Mouse (Mus musculus) adrenal gland (tissue): ENCODE results near the gene Ctdsp1.

ENCODE experiments used
- intact Hi-C: fragments of 180-260 bp; cut with DNase I; formaldehyde crosslinking; loops from one replicate; pipeline ENCODE4 v1.15.1; 2025
- long read RNA-seq, 2 experiments: library from polyadenylated mRNA; unstranded; transcript quantifications; one replicate each; pipeline ENCODE4 v2.0.0; 2020; ENCODE audit warnings: borderline replicate concordance in 1 of 2; ENCODE audit not compliant: insufficient replicate concordance in 1 of 2

The Ctdsp1 gene
- long read RNA-seq, experiment 1, transcript Ctdsp1-201 (7 exons, 2,876 nt) = major isoform, 6 of 21 reads
- long read RNA-seq, experiment 1, partial matches to known transcripts = 13 of 21 reads
- long read RNA-seq, experiment 1, other reads (novel, unspliced or antisense) = 2 of 21 reads
- long read RNA-seq, experiment 2, transcript Ctdsp1-201 (7 exons, 2,876 nt) = major isoform, 5 of 25 reads
- long read RNA-seq, experiment 2, partial matches to known transcripts = 0 of 25 reads
- long read RNA-seq, experiment 2, other reads (novel, unspliced or antisense) = 20 of 25 reads

- intact Hi-C loops = no loop called here
Measured at GRCm38 (mm10) chr1:74390924-74391748, at the start of gene Ctdsp1. Ctdsp1 (plus strand) TSS chr1:74391509.

GRCm38 (mm10) chr1:74341898-74342297 lies 49.4 kb upstream of the Ctdsp1 start:
- intact Hi-C loops = no loop called here

GRCm38 (mm10) chr1:74342308-74342707 lies 49.0 kb upstream of the Ctdsp1 start:
- intact Hi-C loops = no loop called here

DNA sequence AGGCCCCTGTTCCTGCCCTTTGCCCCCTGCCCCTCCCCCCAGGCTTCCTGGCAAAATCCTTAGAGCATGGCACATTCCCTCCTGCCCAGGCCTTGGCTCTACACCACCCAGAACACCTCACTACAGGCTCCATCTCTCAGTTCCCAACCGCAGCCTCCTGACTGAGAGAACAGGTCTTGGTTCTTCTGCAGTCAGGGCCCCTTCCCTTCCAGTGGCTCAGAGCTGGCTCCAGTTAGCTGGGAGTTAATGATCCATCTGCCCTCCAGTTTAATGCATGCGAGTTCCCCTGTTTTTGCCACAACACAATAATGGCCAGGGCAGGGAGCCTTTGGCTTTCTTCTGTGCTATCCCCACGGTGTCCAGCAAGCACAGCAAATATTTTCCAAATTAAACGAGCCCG lies 48.1 kb upstream of the Ctdsp1 start:
- intact Hi-C loops = no loop called here

GRCm38 (mm10) chr1:74344163-74344916 lies 47.0 kb upstream of the Ctdsp1 start:
- intact Hi-C loops = no loop called here

DNA sequence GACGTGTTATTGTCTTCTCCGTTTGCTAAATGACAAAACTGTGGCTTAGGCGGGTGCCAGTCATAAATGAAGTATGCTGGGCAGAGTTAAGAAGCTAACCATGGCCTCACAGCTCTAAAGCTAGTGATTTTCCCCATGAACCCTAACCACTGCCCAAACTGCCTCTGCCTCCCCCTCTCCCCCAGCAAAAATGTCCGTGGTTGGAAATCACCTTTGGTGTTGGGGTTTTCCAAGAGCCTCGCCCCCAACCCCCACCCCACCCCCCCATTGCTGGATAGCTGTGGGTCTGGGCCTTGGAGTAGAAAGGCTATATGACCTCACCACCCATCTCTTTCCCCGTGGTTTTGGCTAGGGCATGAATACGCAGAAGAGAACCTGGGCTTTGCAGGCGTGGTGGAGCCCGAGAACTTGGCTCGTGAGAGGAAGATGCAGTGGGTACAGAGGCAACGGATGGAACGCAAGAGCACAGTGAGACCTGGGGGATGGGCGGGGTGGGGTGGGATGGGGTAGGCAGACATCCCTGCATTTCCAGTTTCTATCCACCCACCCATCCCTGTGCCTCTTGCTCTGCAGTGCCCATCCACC lies 40.0 kb upstream of the Ctdsp1 start:
- intact Hi-C loops = no loop called here

- intact Hi-C loops = no loop called here
Measured at GRCm38 (mm10) chr1:74352532-74353096, 38.7 kb upstream of the Ctdsp1 start.

DNA sequence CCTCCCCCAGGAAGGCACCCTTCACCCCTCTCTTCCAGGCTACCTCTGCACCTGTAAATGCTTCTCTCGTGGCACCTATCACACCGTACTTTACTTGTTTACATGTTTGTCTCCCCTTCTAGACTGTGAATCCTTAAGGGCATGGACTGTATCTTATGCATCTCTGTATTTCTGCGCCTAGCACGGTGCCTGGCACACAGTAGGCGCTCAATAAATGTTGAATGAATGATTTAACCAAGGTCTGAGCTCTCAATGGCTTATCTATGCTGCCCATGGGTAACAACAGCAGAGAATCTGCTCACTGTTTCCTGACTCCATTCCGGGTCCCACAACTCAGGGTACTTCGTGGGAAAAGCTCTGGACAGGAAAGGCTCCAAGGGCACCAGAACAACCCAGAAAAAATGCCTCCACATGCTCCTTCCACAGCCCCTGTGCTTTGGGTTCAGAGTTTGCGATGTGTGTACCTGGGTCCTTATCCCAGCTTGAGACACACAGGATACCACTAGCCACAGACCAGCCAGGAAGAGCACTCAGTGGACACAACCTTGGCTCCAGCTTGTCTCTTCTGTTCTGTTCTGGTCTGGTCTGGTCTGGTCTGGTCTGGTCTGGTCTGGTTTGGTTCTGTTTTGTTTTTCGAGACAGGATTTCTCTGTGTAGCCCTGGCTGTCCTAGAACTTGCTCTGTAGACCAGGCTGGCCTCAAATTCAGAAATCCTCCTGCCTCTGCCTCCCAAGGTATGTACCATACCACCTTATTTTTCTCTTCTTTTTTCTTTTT lies 37.7 kb upstream of the Ctdsp1 start:
- intact Hi-C loops = no loop called here

GRCm38 (mm10) chr1:74357531-74357930 lies 33.8 kb upstream of the Ctdsp1 start:
- intact Hi-C loops = no loop called here

DNA sequence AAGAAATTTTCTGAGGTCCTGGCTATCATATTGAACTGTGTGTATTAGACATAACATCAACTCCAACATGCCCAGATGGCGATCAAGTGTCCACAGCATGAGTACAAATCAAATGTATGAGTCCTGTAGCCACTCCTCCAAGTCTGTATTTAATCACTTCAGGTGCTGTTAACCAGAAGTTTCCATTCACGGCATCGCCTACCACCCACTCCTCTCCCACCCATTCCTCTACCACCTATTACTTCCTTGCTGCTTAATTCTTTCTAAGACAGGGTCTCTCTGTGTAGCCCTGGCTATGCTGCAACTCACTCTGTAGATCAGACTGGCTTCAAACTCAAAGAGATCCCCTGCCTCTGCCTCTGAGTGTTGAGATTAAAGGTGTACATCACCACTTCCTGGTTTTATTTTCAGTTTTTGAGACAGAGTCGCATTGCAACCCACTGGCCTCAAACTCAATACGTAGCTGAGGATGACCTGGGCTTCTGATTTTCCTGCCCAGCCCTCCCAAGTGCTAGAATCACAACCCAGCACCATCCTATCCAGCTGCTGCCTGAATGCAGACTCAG lies 31.3 kb upstream of the Ctdsp1 start:
- intact Hi-C loops = loop anchor here (5.0 kb wide), 1 partner anchor 153 kb away; no protein-coding TSS in a partner anchor

DNA sequence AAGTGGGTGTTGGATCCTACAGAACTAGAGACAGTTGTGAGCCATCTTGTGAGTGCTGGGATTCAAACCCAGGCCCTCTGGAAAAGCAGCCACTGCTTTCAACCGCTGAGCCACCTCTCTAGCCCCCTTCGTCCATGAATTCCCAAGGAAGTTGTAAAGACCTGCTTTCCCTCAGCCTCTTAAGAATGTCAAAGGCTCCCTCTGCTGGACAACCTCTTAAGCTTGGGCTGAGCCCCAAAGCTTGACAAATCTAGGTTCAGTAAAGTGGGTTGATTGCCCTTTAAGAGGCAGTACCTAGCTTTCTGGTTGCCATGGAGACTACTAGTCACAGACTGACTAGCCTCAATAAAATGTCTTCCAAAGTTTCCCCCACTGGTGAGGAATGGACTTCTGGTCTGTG lies 29.5 kb upstream of the Ctdsp1 start, which contains the start of gene Catip:
Gene Catip, plus strand, starts transcription at position 297 of the 400 bp plus-strand sequence.
- intact Hi-C loops = loop anchor here (1.0 to 5.0 kb wide), 2 partner anchors 49 to 155 kb away; no protein-coding TSS in a partner anchor

- intact Hi-C loops = loop anchor here (1.0 to 5.0 kb wide), 2 partner anchors 49 to 155 kb away; no protein-coding TSS in a partner anchor
Measured at GRCm38 (mm10) chr1:74362325-74363229, 28.7 kb upstream of the Ctdsp1 start.

GRCm38 (mm10) chr1:74363437-74363836 lies 27.9 kb upstream of the Ctdsp1 start:
- intact Hi-C loops = loop anchor here (5.0 kb wide), 1 partner anchor 156 kb away; no protein-coding TSS in a partner anchor

DNA sequence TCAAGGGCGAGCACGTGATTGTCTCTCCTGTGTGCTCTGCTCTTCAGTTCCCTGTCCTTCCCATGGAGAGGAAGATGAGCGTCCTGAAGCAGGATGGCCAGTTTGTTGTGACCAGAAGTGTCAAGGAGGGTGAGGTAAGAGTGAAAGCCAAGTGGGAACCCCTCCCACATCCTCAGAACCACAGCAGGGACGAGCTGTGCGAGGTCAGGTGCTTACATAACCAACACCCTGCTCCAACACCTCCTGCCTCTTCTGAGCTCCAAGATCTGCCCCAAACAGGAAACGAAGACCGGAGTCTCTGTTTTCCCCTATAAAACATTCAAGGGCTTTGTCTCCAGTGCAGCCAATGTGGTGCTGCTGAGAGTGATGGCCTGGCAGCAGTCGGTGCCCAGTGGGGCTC lies 27.0 kb upstream of the Ctdsp1 start:
- intact Hi-C loops = loop anchor here (5.0 kb wide), 1 partner anchor 157 kb away; no protein-coding TSS in a partner anchor

- intact Hi-C loops = no loop called here
Measured at GRCm38 (mm10) chr1:74367886-74368645, 23.2 kb upstream of the Ctdsp1 start.

DNA sequence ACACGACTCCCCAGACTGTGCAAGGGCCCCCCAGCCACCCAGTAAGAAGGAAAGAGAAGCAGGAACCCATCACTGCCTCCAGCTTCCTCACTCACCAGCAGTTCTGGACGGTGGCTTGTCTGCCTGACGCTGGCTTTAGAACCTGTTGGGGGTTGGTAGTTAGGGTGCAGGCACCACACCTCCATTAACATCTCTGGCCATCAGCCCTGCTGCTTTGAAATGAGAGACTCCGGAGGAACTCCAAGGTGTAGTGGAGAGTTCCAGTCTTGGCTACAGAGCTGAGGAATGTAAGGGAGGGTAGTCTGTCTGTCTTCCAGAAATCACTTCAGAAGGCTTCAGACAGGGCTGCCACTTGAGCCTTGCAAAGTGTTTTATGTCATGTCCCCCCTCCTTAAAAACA lies 21.3 kb upstream of the Ctdsp1 start:
- intact Hi-C loops = no loop called here

- intact Hi-C loops = no loop called here
Measured at GRCm38 (mm10) chr1:74373372-74373771, 17.9 kb upstream of the Ctdsp1 start.

DNA sequence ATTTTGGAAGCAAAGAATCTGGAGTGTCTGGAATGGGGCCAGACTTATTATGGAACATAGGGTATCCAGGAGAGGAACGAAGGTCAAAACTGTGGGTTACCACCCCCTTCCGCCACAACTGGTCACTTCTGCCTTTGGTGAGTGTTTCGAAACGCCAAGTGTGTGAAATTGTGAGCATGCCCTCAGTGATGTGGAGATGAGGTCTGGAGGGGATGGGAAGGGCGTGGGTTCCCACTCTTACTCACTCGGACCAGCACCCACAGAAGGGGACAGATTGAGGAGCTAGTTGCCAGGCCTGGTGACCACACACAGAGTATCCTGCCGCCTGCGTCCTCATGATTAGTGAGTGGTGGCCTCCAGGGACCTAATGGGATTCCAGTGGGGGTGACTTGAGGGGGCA lies 16.3 kb upstream of the Ctdsp1 start, which contains the start of gene Slc11a1:
Gene Slc11a1, plus strand, starts transcription at position 216 of the 400 bp plus-strand sequence.
- intact Hi-C loops = no loop called here
